Mouse (Mus musculus): Measurements from ENCODE around the gene Gm42906.

The Gm42906 gene

DNA sequence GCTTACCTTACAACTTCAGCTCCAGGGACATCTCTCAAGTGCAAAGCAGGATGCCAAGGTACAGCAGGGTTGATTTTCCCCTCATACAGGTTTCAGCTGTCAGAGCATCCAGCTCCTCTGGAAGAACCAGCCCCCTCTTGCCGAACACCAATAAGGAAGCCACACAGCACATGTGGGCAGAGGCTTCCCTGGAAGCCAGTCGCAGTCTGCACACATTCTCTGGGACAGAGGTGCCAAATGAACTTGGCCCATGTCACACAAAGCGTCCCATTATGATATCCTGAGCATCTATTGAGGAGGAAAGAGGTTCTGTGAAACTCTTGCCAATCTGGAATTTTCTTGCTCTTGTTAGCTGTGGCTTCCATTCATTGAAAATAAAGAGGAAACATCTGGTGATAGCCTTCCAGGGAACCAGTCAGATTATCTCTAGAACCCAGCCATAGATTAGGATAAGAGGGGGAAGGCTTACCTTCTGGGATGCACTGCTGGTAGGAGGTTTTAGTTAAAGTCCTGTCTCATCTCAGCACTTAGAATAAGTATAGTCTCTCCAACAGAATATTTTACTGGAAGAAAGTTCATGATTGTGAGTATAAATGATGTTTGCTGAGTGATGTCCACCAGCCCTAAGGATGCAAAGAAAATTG, at the start of gene Gm42906:
TSS of gene Gm42906 (minus strand) at position 51 of the 644 bp plus-strand sequence.
- DNase-seq: no peak

GRCm38 (mm10) chr5:151445695-151446094, 17.7 kb upstream of the Gm42906 start:
- no peak for DNase-seq

- no peak for DNase-seq
Observed at GRCm38 (mm10) chr5:151435106-151435505, 7.1 kb upstream of the Gm42906 start.

DNA sequence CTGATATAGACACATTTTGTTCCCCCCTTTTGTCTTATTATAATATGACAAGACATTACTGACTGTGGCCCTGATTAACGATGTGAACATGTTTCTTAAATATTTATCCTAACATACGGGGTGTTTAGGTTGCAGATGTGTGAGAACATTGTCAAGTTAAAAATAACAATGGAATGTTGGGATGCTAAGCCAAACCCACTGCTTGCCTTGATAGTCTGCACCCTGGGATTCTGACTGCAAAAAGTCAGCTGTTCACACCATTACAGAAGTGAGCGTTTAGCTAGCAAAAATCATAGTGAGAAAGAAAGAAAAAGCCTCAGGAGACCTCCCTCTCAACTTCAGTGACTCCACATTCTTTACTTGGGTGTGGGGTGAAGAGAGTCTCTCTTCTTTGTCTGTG, 1.5 kb downstream of the Gm42906 start:
- DNase-seq: no peak

GRCm38 (mm10) chr5:151422692-151423091, 5.3 kb downstream of the Gm42906 start:
- no peak for DNase-seq

GRCm38 (mm10) chr5:151421859-151422258, 6.1 kb downstream of the Gm42906 start:
- no peak for DNase-seq

- peak; percentile 82 for DNase-seq
Observed at GRCm38 (mm10) chr5:151418551-151418950, 9.4 kb downstream of the Gm42906 start.

DNA sequence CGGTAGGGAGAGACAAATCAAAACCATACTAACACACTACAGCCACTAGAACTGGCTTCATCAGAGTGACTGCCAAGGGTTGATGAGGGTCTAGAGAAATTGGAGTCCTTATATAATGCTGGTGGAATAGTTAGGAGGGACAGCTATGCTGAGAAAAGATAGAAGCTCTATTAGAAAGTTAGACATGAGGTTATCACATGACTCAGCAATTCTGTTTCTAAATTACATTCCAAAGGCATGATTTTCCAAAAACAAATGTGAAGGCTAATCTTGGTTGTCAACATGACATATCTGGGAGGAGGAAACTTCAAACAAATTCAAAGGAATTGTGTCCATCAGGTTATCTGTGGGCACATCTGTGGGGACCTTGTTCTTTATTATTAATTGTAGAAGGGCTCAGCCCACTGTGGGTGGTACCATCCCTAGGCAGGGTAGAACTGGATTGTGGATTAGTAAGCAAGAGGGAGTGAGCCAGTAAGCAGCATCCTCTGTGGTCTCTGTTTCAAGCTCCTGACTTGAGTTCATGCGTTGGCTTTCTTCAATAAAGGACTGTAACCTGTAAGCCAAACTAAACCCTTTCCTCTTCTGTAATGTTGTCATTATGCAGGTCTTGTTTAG, 10.4 kb downstream of the Gm42906 start:
- DNase-seq: peak; percentile 52

DNA sequence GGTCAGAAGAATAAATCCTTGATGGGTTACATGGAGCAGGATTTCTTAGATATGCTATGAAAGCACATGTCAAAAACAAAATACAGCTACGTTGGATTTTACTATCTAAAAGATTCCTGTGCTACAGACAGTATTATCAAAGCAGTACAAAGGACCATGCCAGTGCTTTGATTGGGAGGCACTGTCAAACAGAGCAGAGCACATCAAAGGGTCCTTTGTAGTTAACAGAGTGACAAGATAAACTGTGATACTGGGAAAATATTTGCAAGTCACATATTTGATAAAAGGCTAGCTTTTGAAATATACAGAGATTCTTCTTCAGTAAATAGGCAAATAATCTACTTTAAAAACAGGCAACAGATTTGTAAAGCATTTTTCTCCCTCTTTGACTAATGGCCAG, 11.0 kb downstream of the Gm42906 start:
- no peak for DNase-seq

GRCm38 (mm10) chr5:151413617-151414016, 14.3 kb downstream of the Gm42906 start:
- peak; percentile 63 for DNase-seq

- DNase-seq: no peak
Observed at GRCm38 (mm10) chr5:151412666-151413463, 15.1 kb downstream of the Gm42906 start.

DNA sequence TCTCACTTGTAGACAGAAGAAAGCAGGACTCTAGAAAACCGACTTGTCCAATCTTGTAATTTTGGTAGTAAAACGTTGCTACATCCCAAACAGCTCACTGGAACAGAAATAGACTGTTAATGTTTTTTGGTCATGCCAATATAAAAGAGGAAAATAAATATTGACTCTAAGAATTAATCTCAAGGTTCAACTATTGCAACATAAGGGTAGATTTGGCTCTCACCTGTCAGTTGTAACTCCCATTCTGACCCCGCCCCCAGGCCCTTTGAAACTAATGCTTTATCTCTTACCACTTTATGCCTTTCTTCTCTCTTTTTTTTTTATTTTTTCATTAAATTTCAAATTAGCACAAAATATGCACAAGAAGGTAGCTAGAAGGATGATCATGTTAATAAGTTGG, 18.0 kb downstream of the Gm42906 start:
- peak; percentile 46 for DNase-seq

DNA sequence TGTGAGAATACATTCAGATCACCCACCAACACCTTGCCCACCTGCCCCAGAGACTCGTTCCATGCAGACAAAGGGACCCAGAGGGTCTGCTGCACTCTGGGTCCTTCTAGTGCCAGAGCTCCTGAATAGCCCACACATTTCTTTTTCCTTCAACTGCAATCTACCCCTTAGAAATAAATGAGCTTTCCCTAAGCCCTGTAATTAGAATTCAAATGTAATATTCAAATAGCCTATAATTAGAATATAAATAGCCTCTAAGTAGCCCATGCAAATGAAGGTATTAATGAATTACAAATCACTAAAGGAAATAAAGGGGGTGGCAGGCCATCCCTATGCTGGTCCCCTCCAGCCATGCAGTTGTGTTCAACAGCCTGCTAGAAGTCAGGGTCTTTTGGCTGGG, 18.7 kb downstream of the Gm42906 start:
- DNase-seq: no peak

GRCm38 (mm10) chr5:151408124-151408900, 19.7 kb downstream of the Gm42906 start:
- no peak for DNase-seq

GRCm38 (mm10) chr5:151407493-151407892, 20.5 kb downstream of the Gm42906 start:
- no peak for DNase-seq

- no peak for DNase-seq
Observed at GRCm38 (mm10) chr5:151406276-151406675, 21.7 kb downstream of the Gm42906 start.

DNA sequence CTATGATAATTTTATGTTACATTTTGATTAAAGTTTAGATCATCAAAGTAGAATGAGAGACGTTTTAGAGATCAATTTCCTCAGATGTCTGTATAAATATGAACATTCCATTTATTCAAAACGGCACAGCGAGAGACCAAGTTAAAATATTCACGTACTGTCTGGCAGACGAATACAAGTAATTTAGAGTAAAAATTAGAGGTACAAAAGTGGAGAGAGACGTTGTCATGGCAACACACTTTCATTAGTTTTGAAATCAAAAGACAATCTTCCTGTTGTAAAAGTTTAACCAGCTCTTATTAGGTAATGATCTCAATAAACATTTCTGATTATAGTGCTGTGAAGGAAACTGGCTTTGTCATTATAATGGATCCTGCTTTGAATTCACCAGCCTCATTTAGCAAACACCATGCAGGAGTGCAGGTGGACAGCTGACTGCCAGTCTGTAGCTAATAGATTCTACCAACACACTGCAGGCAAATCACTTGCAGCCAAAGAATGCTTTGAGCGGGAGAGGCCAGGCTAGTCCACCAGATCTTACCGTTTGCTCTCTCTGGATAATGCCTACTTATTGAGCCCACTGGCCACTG, 22.6 kb downstream of the Gm42906 start:
- no peak for DNase-seq

GRCm38 (mm10) chr5:151403586-151403985, 24.4 kb downstream of the Gm42906 start:
- DNase-seq: no peak

DNA sequence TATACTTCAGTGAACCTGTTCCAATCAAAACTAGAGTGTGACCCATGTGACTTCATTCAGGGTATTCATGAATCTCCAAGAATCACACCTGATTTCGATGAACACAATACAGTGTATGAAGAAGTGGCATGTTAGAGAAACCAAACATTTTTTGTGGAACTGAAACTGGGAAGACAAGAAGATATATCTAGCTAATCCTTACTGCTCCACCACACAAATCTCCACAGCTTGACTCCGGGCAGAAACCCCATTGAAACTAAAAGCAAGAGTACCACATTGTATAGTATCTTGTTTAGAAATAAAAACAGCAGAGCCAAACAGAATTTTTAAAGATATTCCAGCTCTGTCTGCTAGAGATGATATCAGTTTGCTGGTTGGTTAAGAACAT, 27.4 kb downstream of the Gm42906 start:
- no peak for DNase-seq

- DNase-seq: no peak
Observed at GRCm38 (mm10) chr5:151399918-151400556, 27.9 kb downstream of the Gm42906 start.

DNA sequence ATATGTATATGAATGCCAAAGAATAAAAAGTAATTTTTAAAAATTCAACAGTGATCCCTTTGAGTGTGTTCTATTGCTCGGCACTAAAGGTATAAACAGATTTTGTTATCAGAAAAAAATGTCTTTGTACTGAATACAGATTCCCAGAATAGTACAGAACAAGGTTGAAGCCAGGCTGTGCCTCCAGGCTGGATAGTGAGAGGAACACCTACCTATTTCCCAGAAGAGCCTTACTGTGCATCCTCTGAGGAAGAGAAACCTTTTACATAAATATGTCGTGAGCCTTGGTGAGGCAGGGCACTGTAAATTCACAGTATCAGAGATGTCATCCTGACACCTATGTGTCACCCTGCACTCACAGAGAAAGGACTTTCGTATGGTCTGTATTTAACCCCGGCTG, 31.8 kb downstream of the Gm42906 start:
- DNase-seq: no peak

- DNase-seq: no peak
Observed at GRCm38 (mm10) chr5:151394690-151395089, 33.3 kb downstream of the Gm42906 start.

Measured in liver (tissue).